Mouse (Mus musculus): ENCODE results near the gene Tssk2.

Tssk2 gene

GRCm38 (mm10) chr16:17898462-17898861, at the start of gene Tssk2, which contains the start of gene Dgcr2:
Gene Tssk2 (plus strand): TSS chr16:17898637.
Gene Dgcr2 (minus strand): TSS chr16:17898562.
- no peak for DNase-seq (ENCODE audit: low read depth, low spot score)

GRCm38 (mm10) chr16:17848928-17849327, 49.5 kb upstream of the Tssk2 start:
- DNase-seq (ENCODE audit: low read depth, low spot score): peak; percentile 83

- DNase-seq (ENCODE audit: low read depth, low spot score): no peak
Measured at GRCm38 (mm10) chr16:17849486-17849885, 49.0 kb upstream of the Tssk2 start.

- no peak for DNase-seq (ENCODE audit: low read depth, low spot score)
Measured at GRCm38 (mm10) chr16:17851331-17851730, 47.1 kb upstream of the Tssk2 start.

- DNase-seq (ENCODE audit: low read depth, low spot score): no peak
Measured at GRCm38 (mm10) chr16:17851860-17852259, 46.6 kb upstream of the Tssk2 start.

- DNase-seq (ENCODE audit: low read depth, low spot score): no peak
Measured at GRCm38 (mm10) chr16:17853263-17853662, 45.2 kb upstream of the Tssk2 start.

GRCm38 (mm10) chr16:17857157-17857556, 41.3 kb upstream of the Tssk2 start:
- DNase-seq (ENCODE audit: low read depth, low spot score): no peak

- DNase-seq (ENCODE audit: low read depth, low spot score): peak; percentile 20
Measured at GRCm38 (mm10) chr16:17858592-17858991, 39.8 kb upstream of the Tssk2 start.

GRCm38 (mm10) chr16:17865293-17865692, 33.1 kb upstream of the Tssk2 start:
- no peak for DNase-seq (ENCODE audit: low read depth, low spot score)

- DNase-seq (ENCODE audit: low read depth, low spot score): peak; percentile 11
Measured at GRCm38 (mm10) chr16:17865770-17866169, 32.7 kb upstream of the Tssk2 start.

GRCm38 (mm10) chr16:17871248-17871647, 27.2 kb upstream of the Tssk2 start:
- no peak for DNase-seq (ENCODE audit: low read depth, low spot score)

- no peak for DNase-seq (ENCODE audit: low read depth, low spot score)
Measured at GRCm38 (mm10) chr16:17872995-17873394, 25.4 kb upstream of the Tssk2 start.

- DNase-seq (ENCODE audit: low read depth, low spot score): no peak
Measured at GRCm38 (mm10) chr16:17875174-17875573, 23.3 kb upstream of the Tssk2 start.

- DNase-seq (ENCODE audit: low read depth, low spot score): no peak
Measured at GRCm38 (mm10) chr16:17876096-17876495, 22.3 kb upstream of the Tssk2 start.

- no peak for DNase-seq (ENCODE audit: low read depth, low spot score)
Measured at GRCm38 (mm10) chr16:17879571-17879970, 18.9 kb upstream of the Tssk2 start.

- DNase-seq (ENCODE audit: low read depth, low spot score): no peak
Measured at GRCm38 (mm10) chr16:17882196-17882595, 16.2 kb upstream of the Tssk2 start.

GRCm38 (mm10) chr16:17884116-17884515, 14.3 kb upstream of the Tssk2 start:
- DNase-seq (ENCODE audit: low read depth, low spot score): no peak

- DNase-seq (ENCODE audit: low read depth, low spot score): no peak
Measured at GRCm38 (mm10) chr16:17889689-17890341, 8.6 kb upstream of the Tssk2 start.

GRCm38 (mm10) chr16:17890342-17890727, 8.1 kb upstream of the Tssk2 start:
- DNase-seq (ENCODE audit: low read depth, low spot score): no peak

- DNase-seq (ENCODE audit: low read depth, low spot score): peak; percentile 35
Measured at GRCm38 (mm10) chr16:17890917-17891566, 7.4 kb upstream of the Tssk2 start.

GRCm38 (mm10) chr16:17891567-17891959, 6.9 kb upstream of the Tssk2 start, which contains the start of gene Gm20518:
Gene Gm20518 (minus strand): TSS chr16:17891671.
- peak; percentile 97 for DNase-seq (ENCODE audit: low read depth, low spot score)

GRCm38 (mm10) chr16:17892606-17893005, 5.8 kb upstream of the Tssk2 start:
- no peak for DNase-seq (ENCODE audit: low read depth, low spot score)

- DNase-seq (ENCODE audit: low read depth, low spot score): no peak
Measured at GRCm38 (mm10) chr16:17893923-17894322, 4.5 kb upstream of the Tssk2 start, which contains the start of gene Tssk1. Gene Tssk1 (plus strand): TSS chr16:17894223.
